Mouse (Mus musculus): ENCODE results near the gene Gm11238.
"Not testable (repeated sequence)": the region's sequence is repeated elsewhere in the genome, so short reads cannot be mapped to it uniquely, and the experiment has no call there.

DNA sequence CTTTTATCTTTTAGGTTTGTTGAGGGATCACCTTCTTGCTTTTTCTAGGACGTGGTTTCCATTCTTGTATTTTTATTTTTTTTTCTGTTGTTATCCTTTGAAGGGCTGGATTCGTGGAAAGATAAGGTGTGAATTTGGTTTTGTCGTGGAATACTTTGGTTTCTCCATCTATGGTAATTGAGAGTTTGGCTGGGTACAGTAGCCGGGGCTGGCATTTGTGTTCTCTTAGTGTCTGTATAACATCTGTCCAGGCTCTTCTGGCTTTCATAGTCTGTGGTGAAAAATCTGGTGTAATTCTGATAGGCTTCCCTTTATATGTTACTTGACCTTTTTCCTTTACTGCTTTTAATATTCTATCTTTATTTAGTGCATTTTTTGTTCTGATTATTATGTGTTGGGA lies 54.2 kb downstream of the Gm11238 start:
- TF ChIP-seq CTCF (IDR thresholded peaks at IDR 0.05; ENCODE audit: low read depth, low read length); GATA1 (IDR thresholded peaks at IDR 0.05; ENCODE audit: borderline replicate concordance, low read length); TAL1 (conservative IDR thresholded peaks at IDR 0.05; ENCODE audit: low read depth, low read length): not testable (repeated sequence)

Data from G1E (cell line).